Mouse (Mus musculus): ENCODE measurements around the gene Tbc1d14. TPM values are rescaled to one million over a fixed set of nuclear protein-coding genes. Genes with fewer than 3 reads are reported as not detected.

Tbc1d14 gene
- 73.0 TPM for polyA plus RNA-seq (2015; fragmentation: Illumina TruSeq; extraction: RNeasy Lipid Tissue Mini Kit (QIAGEN cat#74804); ENCODE audit: insufficient read depth, low replicate concordance)

GRCm38 (mm10) chr5:36593176-36593575, at the start of gene Tbc1d14:
Gene Tbc1d14 (minus strand): TSS chr5:36593276.

DNA sequence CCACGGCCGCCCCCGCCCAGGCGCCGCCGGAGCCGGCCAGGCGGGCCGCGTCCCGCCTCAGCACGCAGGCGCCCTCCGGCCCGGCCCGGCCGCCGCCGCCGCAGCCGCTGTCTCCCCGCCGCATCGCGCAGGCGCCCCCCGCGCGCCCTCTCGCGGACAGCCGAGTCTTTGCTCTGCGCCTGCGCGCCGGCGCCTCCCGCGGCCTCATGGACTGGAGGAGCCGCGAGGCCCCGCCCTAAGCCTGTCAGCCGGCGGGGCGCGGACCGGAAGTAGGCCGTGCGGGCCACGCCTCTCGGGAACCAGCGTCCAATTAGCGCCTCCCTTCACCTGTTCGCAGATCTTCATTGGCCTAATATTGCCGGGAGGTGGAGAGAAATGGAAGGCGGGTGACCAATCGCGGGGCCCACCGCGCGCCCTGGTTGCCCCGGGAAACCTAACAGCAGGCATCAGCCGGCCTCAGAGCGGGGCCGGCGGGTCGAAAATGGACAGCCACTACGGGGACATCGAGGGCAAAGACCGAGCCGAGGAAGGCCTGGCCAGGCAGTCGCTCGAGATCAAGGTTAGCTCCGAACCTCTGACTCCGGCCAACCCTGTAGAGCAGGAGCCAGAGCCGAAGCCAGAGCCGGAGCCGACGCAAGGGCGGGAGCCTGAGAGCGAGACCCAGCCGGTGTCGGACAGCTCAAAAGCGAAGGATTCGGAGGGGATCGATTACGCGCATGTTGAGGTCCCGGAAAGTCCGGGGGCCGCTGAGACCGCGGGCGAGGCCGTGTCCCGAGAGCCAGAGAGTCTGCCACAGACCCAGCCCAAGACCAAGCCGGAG, 108.7 kb downstream of the Tbc1d14 start, which contains the start of the genes Tada2b and Ccdc96:
TSS of gene Tada2b (minus strand) at position 115 of the 820 bp plus-strand sequence.
TSS of gene Ccdc96 (plus strand) at position 418 of the 820 bp plus-strand sequence.

GRCm38 (mm10) chr5:36464709-36465661, 128.1 kb downstream of the Tbc1d14 start, which contains the start of gene Grpel1:
Gene Grpel1 (plus strand): TSS chr5:36464998.

Other genes starting within 250 kb of the Tbc1d14 start
- gene Sorcs2, start 195.1 kb downstream of the Tbc1d14 start, polyA plus RNA-seq (2015; fragmentation: Illumina TruSeq; extraction: RNeasy Lipid Tissue Mini Kit (QIAGEN cat#74804); ENCODE audit: insufficient read depth, low replicate concordance): 2.1 TPM
- gene Grpel1, start 128.3 kb downstream of the Tbc1d14 start, polyA plus RNA-seq (2015; fragmentation: Illumina TruSeq; extraction: RNeasy Lipid Tissue Mini Kit (QIAGEN cat#74804); ENCODE audit: insufficient read depth, low replicate concordance): 16.8 TPM
- gene Tada2b, start 109.0 kb downstream of the Tbc1d14 start, polyA plus RNA-seq (2015; fragmentation: Illumina TruSeq; extraction: RNeasy Lipid Tissue Mini Kit (QIAGEN cat#74804); ENCODE audit: insufficient read depth, low replicate concordance): 21.5 TPM
- 0.12 TPM for gene Ccdc96, start 108.7 kb downstream of the Tbc1d14 start, polyA plus RNA-seq (2015; fragmentation: Illumina TruSeq; extraction: RNeasy Lipid Tissue Mini Kit (QIAGEN cat#74804); ENCODE audit: insufficient read depth, low replicate concordance)
- gene D5Ertd579e, start 102.7 kb upstream of the Tbc1d14 start, polyA plus RNA-seq (2015; fragmentation: Illumina TruSeq; extraction: RNeasy Lipid Tissue Mini Kit (QIAGEN cat#74804); ENCODE audit: insufficient read depth, low replicate concordance): 36.3 TPM
- 13.2 TPM for gene Bloc1s4, start 155.4 kb upstream of the Tbc1d14 start, polyA plus RNA-seq (2015; fragmentation: Illumina TruSeq; extraction: RNeasy Lipid Tissue Mini Kit (QIAGEN cat#74804); ENCODE audit: insufficient read depth, low replicate concordance)
- 252 TPM for gene Mrfap1, start 203.5 kb upstream of the Tbc1d14 start, polyA plus RNA-seq (2015; fragmentation: Illumina TruSeq; extraction: RNeasy Lipid Tissue Mini Kit (QIAGEN cat#74804); ENCODE audit: insufficient read depth, low replicate concordance)
- 11.8 TPM for gene Man2b2, start 237.4 kb upstream of the Tbc1d14 start, polyA plus RNA-seq (2015; fragmentation: Illumina TruSeq; extraction: RNeasy Lipid Tissue Mini Kit (QIAGEN cat#74804); ENCODE audit: insufficient read depth, low replicate concordance)